Mouse (Mus musculus) CH12.LX (cell line): Measurements from ENCODE around the gene Fkbp6. TPM values are rescaled to one million over a fixed set of nuclear protein-coding genes. Genes with fewer than 3 reads are reported as not detected.
A peak's percentile ranks its signal among the peaks of the same experiment; 100 is the strongest.

ENCODE experiments used
- DNase-seq: peaks from one replicate; pipeline ENCODE4 v3.0.0-alpha.2; 2013; ENCODE audit errors: extremely low read depth
- H3K27ac ChIP-seq: 2 replicates; pipeline ENCODE4 v1.5.1; 2012; ENCODE audit warnings: low read depth, mild to moderate bottlenecking, control low read depth, moderate library complexity; ENCODE audit not compliant: insufficient read depth
- H3K27me3 ChIP-seq: replicated peaks from 2 replicates; pipeline ENCODE3; 2012; ENCODE audit warnings: inconsistent platforms
- H3K36me3 ChIP-seq, 2 experiments: replicated peaks in 1 of 2; 2 replicates each; pipeline versions ENCODE3 to v1.6.1; 2012; ENCODE audit warnings: inconsistent platforms in 1 of 2, low read length in 1 of 2, mild to moderate bottlenecking in 1 of 2, mixed read lengths in 1 of 2, moderate library complexity in 1 of 2; ENCODE audit not compliant: control insufficient read depth in 1 of 2, insufficient read depth in 1 of 2
- H3K4me1 ChIP-seq, 2 experiments: 2 replicates each; pipeline ENCODE4 v1.6.1; 2012; ENCODE audit warnings: inconsistent platforms in 1 of 2, moderate library complexity in 1 of 2; ENCODE audit not compliant: insufficient read depth in 2 of 2, control insufficient read depth in 1 of 2
- H3K4me2 ChIP-seq: 2 replicates; pipeline ENCODE4 v1.6.1; 2012; ENCODE audit warnings: low read depth, mild to moderate bottlenecking, control low read depth; ENCODE audit not compliant: poor library complexity, insufficient read depth, severe bottlenecking
- H3K4me3 ChIP-seq, 3 experiments: fragments of 150-350 bp in 1 of 3; sonication (generic) in 1 of 3; replicated peaks in 1 of 3; 2 replicates each; pipeline versions ENCODE3 to v1.5.1; 2011 to 2012; ENCODE audit warnings: low read depth in 2 of 3, low read length in 2 of 3, mild to moderate bottlenecking in 2 of 3, moderate library complexity in 2 of 3, control low read depth in 1 of 3, improper control_type of control experiment in 1 of 3, inconsistent platforms in 1 of 3, mixed read lengths in 1 of 3; ENCODE audit not compliant: poor library complexity in 1 of 3
- H3K79me2 ChIP-seq: replicated peaks from 2 replicates; pipeline ENCODE4 v1.6.1; 2012; ENCODE audit warnings: mild to moderate bottlenecking, moderate library complexity; ENCODE audit not compliant: control insufficient read depth, poor library complexity, insufficient read depth, severe bottlenecking; ENCODE audit errors: extremely low read depth
- H3K9ac ChIP-seq: 2 replicates; pipeline ENCODE4 v1.6.1; 2012; ENCODE audit warnings: low read depth, mild to moderate bottlenecking, control low read depth, moderate library complexity; ENCODE audit not compliant: insufficient read depth
- H3K9me3 ChIP-seq: replicated peaks from 2 replicates; pipeline ENCODE3; 2012; ENCODE audit warnings: low read length, inconsistent platforms, mixed read lengths
- CTCF ChIP-seq, 2 experiments: IDR thresholded peaks in 1 of 2; conservative IDR thresholded peaks in 1 of 2; 2 replicates each; pipeline ENCODE4 v1.5.1; 2011 to 2012; ENCODE audit warnings: low read depth in 2 of 2, low read length in 2 of 2, improper control_type of control experiment in 1 of 2, inconsistent platforms in 1 of 2, mild to moderate bottlenecking in 1 of 2, moderate library complexity in 1 of 2
- E2F4 ChIP-seq: IDR thresholded peaks from 2 replicates; pipeline ENCODE4 v1.6.1; 2011; ENCODE audit warnings: low read depth, low read length, improper control_type of control experiment; ENCODE audit not compliant: insufficient replicate concordance
- ELF1 ChIP-seq: IDR thresholded peaks from 2 replicates; pipeline ENCODE4 v1.6.1; 2014; ENCODE audit warnings: low read depth, mild to moderate bottlenecking, inconsistent platforms, low read length, improper control_type of control experiment
- EP300 ChIP-seq: IDR thresholded peaks from 2 replicates; pipeline ENCODE4 v1.6.1; 2011; ENCODE audit warnings: low read length, improper control_type of control experiment
- ETS1 ChIP-seq: conservative IDR thresholded peaks from 2 replicates; pipeline ENCODE4 v1.6.1; 2012; ENCODE audit warnings: low read depth, mild to moderate bottlenecking, inconsistent platforms, low read length, improper control_type of control experiment, moderate library complexity
- GABPA ChIP-seq: IDR thresholded peaks from 2 replicates; pipeline ENCODE4 v1.6.1; 2012; ENCODE audit warnings: low read depth, low read length, improper control_type of control experiment, inconsistent platforms; ENCODE audit not compliant: insufficient replicate concordance
- HCFC1 ChIP-seq: IDR thresholded peaks from 2 replicates; pipeline ENCODE4 v1.6.1; 2012; ENCODE audit warnings: low read depth, mild to moderate bottlenecking, inconsistent platforms, low read length, improper control_type of control experiment
- JUN ChIP-seq: IDR thresholded peaks from 2 replicates; pipeline ENCODE4 v1.6.1; 2011; ENCODE audit warnings: low read depth, mild to moderate bottlenecking, low read length, improper control_type of control experiment, moderate library complexity; ENCODE audit not compliant: insufficient read depth
- JUND ChIP-seq: conservative IDR thresholded peaks from 2 replicates; pipeline ENCODE4 v1.6.1; 2011; ENCODE audit warnings: low read depth, low read length, improper control_type of control experiment
- KAT2A ChIP-seq: IDR thresholded peaks from 2 replicates; pipeline ENCODE4 v1.6.1; 2012; ENCODE audit warnings: low read length, improper control_type of control experiment, inconsistent platforms; ENCODE audit not compliant: insufficient replicate concordance
- MAFK ChIP-seq: IDR thresholded peaks from 2 replicates; pipeline ENCODE4 v1.6.1; 2011; ENCODE audit warnings: low read length, improper control_type of control experiment; ENCODE audit not compliant: insufficient replicate concordance
- MAX ChIP-seq: IDR thresholded peaks from 2 replicates; pipeline ENCODE4 v1.6.1; 2011; ENCODE audit warnings: low read length, improper control_type of control experiment
- MXI1 ChIP-seq: IDR thresholded peaks from 2 replicates; pipeline ENCODE4 v1.6.1; 2011; ENCODE audit warnings: mild to moderate bottlenecking, low read depth, low read length, improper control_type of control experiment
- NELFE ChIP-seq: IDR thresholded peaks from 2 replicates; pipeline ENCODE4 v1.6.1; 2011; ENCODE audit warnings: low read depth, low read length, improper control_type of control experiment
- NRF1 ChIP-seq: IDR thresholded peaks from 2 replicates; pipeline ENCODE4 v1.6.1; 2014; ENCODE audit warnings: low read depth, mild to moderate bottlenecking, inconsistent platforms, low read length, improper control_type of control experiment, moderate library complexity
- PAX5 ChIP-seq: IDR thresholded peaks from 2 replicates; pipeline ENCODE4 v1.6.1; 2012; ENCODE audit warnings: low read length, inconsistent platforms, mixed read lengths
- RAD21 ChIP-seq: IDR thresholded peaks from 2 replicates; pipeline ENCODE4 v1.6.1; 2011; ENCODE audit warnings: low read depth, mild to moderate bottlenecking, low read length, improper control_type of control experiment, moderate library complexity
- RCOR1 ChIP-seq: conservative IDR thresholded peaks from 2 replicates; pipeline ENCODE4 v1.6.1; 2012; ENCODE audit warnings: low read depth, mild to moderate bottlenecking, inconsistent platforms, low read length, improper control_type of control experiment
- SMC3 ChIP-seq: IDR thresholded peaks from 2 replicates; pipeline ENCODE4 v1.6.1; 2011; ENCODE audit warnings: low read depth, low read length, improper control_type of control experiment
- TCF12 ChIP-seq: IDR thresholded peaks from 2 replicates; pipeline ENCODE4 v1.6.1; 2014; ENCODE audit warnings: low read depth, mild to moderate bottlenecking, inconsistent platforms, low read length, improper control_type of control experiment
- UBTF ChIP-seq: IDR thresholded peaks from 2 replicates; pipeline ENCODE4 v1.6.1; 2012; ENCODE audit warnings: low read depth, mild to moderate bottlenecking, inconsistent platforms, low read length, improper control_type of control experiment, moderate library complexity
- USF1 ChIP-seq: IDR thresholded peaks from 2 replicates; pipeline ENCODE4 v1.6.1; 2014; ENCODE audit warnings: low read depth, mild to moderate bottlenecking, inconsistent platforms, low read length, improper control_type of control experiment
- ZC3H11A ChIP-seq: IDR thresholded peaks from 2 replicates; pipeline ENCODE4 v1.6.1; 2012; ENCODE audit warnings: low read depth, mild to moderate bottlenecking, inconsistent platforms, low read length, improper control_type of control experiment
- ZKSCAN1 ChIP-seq: IDR thresholded peaks from 2 replicates; pipeline ENCODE4 v1.6.1; 2012; ENCODE audit warnings: low read depth, inconsistent platforms, low read length, improper control_type of control experiment, borderline replicate concordance
- dilution Hi-C: fragments of 300-500 bp; cut with MboI; formaldehyde crosslinking; loops from 2 replicates; pipeline ENCODE4 v1.14.3; 2020; ENCODE audit warnings: low sequenced_read_pairs; ENCODE audit not compliant: extremely low pct_unique_long_range_greater_than_20kb, extremely low pct_ligation_motif_present
- in situ Hi-C: fragments of 300-500 bp; cut with MboI; formaldehyde crosslinking; loops from 3 replicates; pipeline ENCODE4 v1.14.3; 2019; ENCODE audit warnings: low sequenced_read_pairs, low pct_ligation_motif_present, low pct_unique_long_range_greater_than_20kb, mixed read lengths
- polyA plus RNA-seq: library from polyadenylated mRNA; unstranded; fragments of >175 nt; gene quantifications from 2 replicates; pipeline ENCODE4 v1.2.1, GENCODE M21; 2012; ENCODE audit warnings: low read depth; ENCODE audit not compliant: insufficient read length
- total RNA-seq, 2 experiments: library from RNA; depleted of rRNA; stranded (reverse); fragments of 300-350 nt in 1 of 2; fragments of >200 nt in 1 of 2; gene quantifications; 2 replicates each; pipeline ENCODE4 v1.2.3; 2012 to 2014

Gene Fkbp6
- total and polyA plus RNA-seq, 3 experiments: not detected

DNA sequence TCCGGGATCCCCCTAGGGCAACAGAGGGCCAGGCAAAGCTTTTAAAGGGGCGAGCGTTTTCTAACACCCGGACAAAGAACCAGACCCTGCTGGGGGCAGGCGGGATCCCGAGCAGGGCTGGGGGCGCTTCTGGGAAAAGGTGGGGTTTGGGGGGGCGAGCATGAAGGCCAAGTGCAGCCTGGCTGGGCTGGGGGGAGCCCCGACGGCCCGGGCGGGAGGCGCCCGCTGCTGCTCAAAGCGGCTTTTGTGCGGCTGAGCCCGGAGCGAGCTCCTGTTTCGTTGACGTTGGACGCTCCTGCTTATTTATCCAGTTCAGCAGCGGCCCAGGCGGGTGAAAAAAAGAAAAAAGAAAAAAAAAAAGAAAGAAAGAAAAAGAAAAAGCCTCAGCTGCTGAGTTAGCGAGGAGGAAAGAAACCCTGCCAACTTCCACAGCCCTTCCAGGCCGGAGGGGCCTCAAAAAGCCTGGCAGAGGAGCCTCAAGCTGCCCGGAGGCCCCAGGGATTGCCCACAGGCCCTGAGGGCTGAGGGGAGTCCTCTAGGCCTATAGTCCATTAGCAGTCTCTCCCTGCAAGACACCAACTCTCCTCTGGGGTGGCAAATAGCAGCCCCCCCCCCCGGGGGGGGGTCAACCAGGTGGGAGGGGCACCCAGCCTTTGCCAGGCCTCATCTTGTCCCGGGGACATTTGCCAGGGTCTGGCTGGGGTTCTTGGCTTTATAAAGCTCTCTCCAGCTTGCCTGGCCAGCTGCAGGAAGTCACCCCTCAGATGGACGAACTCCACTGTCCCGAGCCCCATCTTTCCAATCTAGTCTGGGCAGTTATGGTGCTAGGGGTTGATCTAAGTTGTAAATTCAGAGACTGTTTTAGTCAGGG lies 91.3 kb downstream of the Fkbp6 start:
- no peaks in the 10 kb centered on the region for H3K4me1 ChIP-seq
- TF ChIP-seq PAX5 (no peak), ZC3H11A (no peak), ZKSCAN1 (no peak), EP300 (no peak), NELFE (no peak), KAT2A (no peak), MAX (no peak), JUND (no peak), E2F4 (no peak), MAFK (no peak), UBTF (no peak), GABPA (no peak), JUN (no peak), USF1 (no peak), SMC3 (no peak), TCF12 (no peak), ELF1 (no peak)
- in situ Hi-C loops (no loop called here), dilution Hi-C loops (no loop called here)
- H3K36me3 ChIP-seq: no peaks in the 10 kb centered on the region
- peaks cover 11% of the 10 kb centered on the region for H3K9me3 ChIP-seq
- H3K79me2 ChIP-seq: no peaks in the 10 kb centered on the region
- H3K27ac ChIP-seq: no peak overlapping the region
- H3K4me3 ChIP-seq: no peak overlapping the region
- no peak for DNase-seq
- H3K27me3 ChIP-seq: peaks cover 11% of the 10 kb centered on the region
- no peak overlapping the region for H3K9ac ChIP-seq
- no peak overlapping the region for H3K4me2 ChIP-seq

DNA sequence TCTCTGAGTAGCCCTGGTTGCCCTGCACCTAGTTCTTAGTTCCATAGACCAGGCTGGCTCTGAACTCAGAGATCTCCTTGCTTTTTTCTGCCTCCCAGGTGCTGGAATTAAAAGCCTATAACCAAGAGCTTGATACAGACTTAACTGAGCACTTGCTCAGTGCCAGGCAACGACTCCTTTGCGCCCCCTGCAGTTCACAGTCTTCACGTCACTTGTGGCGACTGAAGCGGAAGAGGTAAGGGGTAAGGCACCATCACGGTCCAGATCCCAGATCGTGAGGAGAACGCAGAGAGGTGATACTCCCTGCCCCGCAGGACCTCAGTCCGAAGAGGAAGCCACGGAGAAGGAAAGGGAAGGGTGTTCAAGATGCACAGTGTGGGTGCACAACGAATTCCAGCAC lies 92.3 kb downstream of the Fkbp6 start:
- H3K27ac ChIP-seq: no peak overlapping the region
- H3K4me1 ChIP-seq: no peaks in the 10 kb centered on the region
- H3K4me2 ChIP-seq: no peak overlapping the region
- H3K9ac ChIP-seq: no peak overlapping the region
- no peaks in the 10 kb centered on the region for H3K36me3 ChIP-seq
- in situ Hi-C loops (no loop called here), dilution Hi-C loops (no loop called here)
- no peak for TF ChIP-seq ETS1
- TF ChIP-seq MXI1: no peak
- TF ChIP-seq CTCF (conservative IDR thresholded peaks at IDR 0.05 in 1 of 2, IDR thresholded peaks at IDR 0.05 in 1 of 2; ENCODE audit: low read depth in 2 of 2, low read length in 2 of 2): 0 out of 4 replicates have a peak, but pooled peaks of 1 of the 2 experiments have one; percentile 3
- no peak for TF ChIP-seq NRF1
- TF ChIP-seq RAD21: no peak
- no peak for TF ChIP-seq RCOR1
- TF ChIP-seq SMC3: no peak
- no peak for TF ChIP-seq HCFC1
- H3K4me3 ChIP-seq: no peak overlapping the region
- H3K27me3 ChIP-seq: peaks cover 10% of the 10 kb centered on the region
- DNase-seq: no peak
- H3K79me2 ChIP-seq: no peaks in the 10 kb centered on the region
- H3K9me3 ChIP-seq: peaks cover 11% of the 10 kb centered on the region
